Mouse (Mus musculus) WW6 (cell line): ENCODE results near the gene Slc37a3.
"Not testable (repeated sequence)": the region's sequence is repeated elsewhere in the genome, so short reads cannot be mapped to it uniquely, and the experiment has no call there.

Experiments
- DNase-seq: peaks from one replicate; pipeline ENCODE4 v3.0.0-alpha.2; 2013; ENCODE audit warnings: low read depth, low spot score

The Slc37a3 gene

GRCm38 (mm10) chr6:39379224-39379623, 1.7 kb upstream of the Slc37a3 start:
- no peak for DNase-seq

GRCm38 (mm10) chr6:39378161-39378835, 823 bp upstream of the Slc37a3 start:
- DNase-seq: not testable (repeated sequence)

- DNase-seq: no peak
Observed at GRCm38 (mm10) chr6:39376775-39377174, 700 bp downstream of the Slc37a3 start.

GRCm38 (mm10) chr6:39373301-39373955, 4.0 kb downstream of the Slc37a3 start:
- no peak for DNase-seq

- no peak for DNase-seq
Observed at GRCm38 (mm10) chr6:39372727-39373126, 4.7 kb downstream of the Slc37a3 start.

- no peak for DNase-seq
Observed at GRCm38 (mm10) chr6:39372042-39372441, 5.4 kb downstream of the Slc37a3 start.

GRCm38 (mm10) chr6:39369631-39370030, 7.8 kb downstream of the Slc37a3 start:
- DNase-seq: no peak

- no peak for DNase-seq
Observed at GRCm38 (mm10) chr6:39362684-39363083, 14.8 kb downstream of the Slc37a3 start.

- not testable (repeated sequence) for DNase-seq
Observed at GRCm38 (mm10) chr6:39359207-39359606, 18.3 kb downstream of the Slc37a3 start.

- DNase-seq: no peak
Observed at GRCm38 (mm10) chr6:39348946-39349345, 28.5 kb downstream of the Slc37a3 start.

- no peak for DNase-seq
Observed at GRCm38 (mm10) chr6:39347880-39348814, 29.3 kb downstream of the Slc37a3 start.

- no peak for DNase-seq
Observed at GRCm38 (mm10) chr6:39346991-39347501, 30.4 kb downstream of the Slc37a3 start.

- no peak for DNase-seq
Observed at GRCm38 (mm10) chr6:39345430-39345829, 32.0 kb downstream of the Slc37a3 start.

- no peak for DNase-seq
Observed at GRCm38 (mm10) chr6:39344020-39344419, 33.5 kb downstream of the Slc37a3 start.

GRCm38 (mm10) chr6:39341798-39342197, 35.7 kb downstream of the Slc37a3 start:
- no peak for DNase-seq

- DNase-seq: no peak
Observed at GRCm38 (mm10) chr6:39338359-39338758, 39.1 kb downstream of the Slc37a3 start.

- no peak for DNase-seq
Observed at GRCm38 (mm10) chr6:39334873-39335272, 42.6 kb downstream of the Slc37a3 start.

- no peak for DNase-seq
Observed at GRCm38 (mm10) chr6:39334224-39334623, 43.3 kb downstream of the Slc37a3 start.

- no peak for DNase-seq
Observed at GRCm38 (mm10) chr6:39331998-39332700, 45.3 kb downstream of the Slc37a3 start.

- DNase-seq: no peak
Observed at GRCm38 (mm10) chr6:39330981-39331380, 46.5 kb downstream of the Slc37a3 start.

GRCm38 (mm10) chr6:39320286-39320685, 57.2 kb downstream of the Slc37a3 start:
- DNase-seq: no peak
